Mouse (Mus musculus): ENCODE data around the gene Chac1. TPM values are rescaled to one million over a fixed set of nuclear protein-coding genes. Genes with fewer than 3 reads are reported as not detected.

Chac1 gene
- polyA plus RNA-seq, 1 experiment = 3.1 TPM

GRCm38 (mm10) chr2:119388266-119388665 is 37.2 kb downstream of the Chac1 start:
- TF ChIP-seq GATA1 (IDR thresholded peaks at IDR 0.05; ENCODE audit: low read length) (no peak), TAL1 (IDR thresholded peaks at IDR 0.05; ENCODE audit: low read length) (no peak)

GRCm38 (mm10) chr2:119389992-119390391 is 39.0 kb downstream of the Chac1 start:
- Histone ChIP-seq H3K27me3 (ENCODE audit: control insufficient read depth) (no peaks in the 10 kb centered on the region), H3K36me3 (ENCODE audit: control insufficient read depth) (peaks cover 57% of the 10 kb centered on the region), H3K4me3 (replicated peaks) (no peak overlapping the region), H3K4me1 (ENCODE audit: control insufficient read depth) (no peaks in the 10 kb centered on the region), H3K9me3 (ENCODE audit: control insufficient read depth, low read length) (no peaks in the 10 kb centered on the region)
- TF ChIP-seq TAL1 (IDR thresholded peaks at IDR 0.05; ENCODE audit: low read length) = no peak
- no peak for TF ChIP-seq GATA1 (IDR thresholded peaks at IDR 0.05; ENCODE audit: low read length)

More at GRCm38 (mm10) chr2:119388266-119388665, 37.2 kb downstream of the Chac1 start:
- H3K27me3 ChIP-seq (ENCODE audit: control insufficient read depth) = no peaks in the 10 kb centered on the region
- H3K36me3 ChIP-seq (ENCODE audit: control insufficient read depth) = peaks cover 55% of the 10 kb centered on the region
- no peak overlapping the region for H3K4me3 ChIP-seq (replicated peaks)
- no peaks in the 10 kb centered on the region for H3K9me3 ChIP-seq (ENCODE audit: control insufficient read depth, low read length)
- H3K4me1 ChIP-seq (ENCODE audit: control insufficient read depth) = no peaks in the 10 kb centered on the region

GRCm38 (mm10) chr2:119398252-119398651 is 47.2 kb downstream of the Chac1 start:
- no peaks in the 10 kb centered on the region for H3K9me3 ChIP-seq (ENCODE audit: control insufficient read depth, low read length)
- H3K4me1 ChIP-seq (ENCODE audit: control insufficient read depth) = no peaks in the 10 kb centered on the region
- H3K27me3 ChIP-seq (ENCODE audit: control insufficient read depth) = no peaks in the 10 kb centered on the region
- TF ChIP-seq GATA1 (IDR thresholded peaks at IDR 0.05; ENCODE audit: low read length) (no peak), TAL1 (IDR thresholded peaks at IDR 0.05; ENCODE audit: low read length) (no peak)
- no peak overlapping the region for H3K4me3 ChIP-seq (replicated peaks)
- peaks cover 61% of the 10 kb centered on the region for H3K36me3 ChIP-seq (ENCODE audit: control insufficient read depth)

- TF ChIP-seq TAL1 (IDR thresholded peaks at IDR 0.05; ENCODE audit: low read length) = no peak
- no peak for TF ChIP-seq GATA1 (IDR thresholded peaks at IDR 0.05; ENCODE audit: low read length)
- H3K4me3 ChIP-seq (replicated peaks) = no peak overlapping the region
- peaks cover 58% of the 10 kb centered on the region for H3K36me3 ChIP-seq (ENCODE audit: control insufficient read depth)
- no peaks in the 10 kb centered on the region for H3K4me1 ChIP-seq (ENCODE audit: control insufficient read depth)
- no peaks in the 10 kb centered on the region for H3K9me3 ChIP-seq (ENCODE audit: control insufficient read depth, low read length)
- no peaks in the 10 kb centered on the region for H3K27me3 ChIP-seq (ENCODE audit: control insufficient read depth)
Measured at GRCm38 (mm10) chr2:119398665-119399064, 47.6 kb downstream of the Chac1 start.

GRCm38 (mm10) chr2:119399313-119399712 is 48.3 kb downstream of the Chac1 start:
- Histone ChIP-seq H3K27me3 (ENCODE audit: control insufficient read depth) (no peaks in the 10 kb centered on the region), H3K4me1 (ENCODE audit: control insufficient read depth) (no peaks in the 10 kb centered on the region), H3K36me3 (ENCODE audit: control insufficient read depth) (peaks cover 54% of the 10 kb centered on the region), H3K9me3 (ENCODE audit: control insufficient read depth, low read length) (no peaks in the 10 kb centered on the region), H3K4me3 (replicated peaks) (no peak overlapping the region)
- no peak for TF ChIP-seq TAL1 (IDR thresholded peaks at IDR 0.05; ENCODE audit: low read length)
- TF ChIP-seq GATA1 (IDR thresholded peaks at IDR 0.05; ENCODE audit: low read length) = no peak

Other genes starting within 250 kb of the Chac1 start
- gene Rad51, start 238.4 kb upstream of the Chac1 start, polyA plus RNA-seq (2012) = 2.7 and 4.3 TPM in 2 replicates
- gene Rmdn3, start 194.2 kb upstream of the Chac1 start, polyA plus RNA-seq (2012) = 4.4 and 6.3 TPM in 2 replicates
- gene Gchfr, start 183.5 kb upstream of the Chac1 start, polyA plus RNA-seq (2012) = 0.20 and 0.22 TPM in 2 replicates
- gene Gm14137, start 176.7 kb upstream of the Chac1 start, polyA plus RNA-seq (2012) = not detected in 2 replicates
- gene Zfyve19, start 142.6 kb upstream of the Chac1 start, polyA plus RNA-seq (2012) = 1.1 and 1.9 TPM in 2 replicates
- gene Dnajc17, start 142.4 kb upstream of the Chac1 start, polyA plus RNA-seq (2012) = 3.9 and 5.5 TPM in 2 replicates
- not detected in 2 replicates for gene Ppp1r14d, start 121.3 kb upstream of the Chac1 start, polyA plus RNA-seq (2012)
- gene Spint1, start 113.9 kb upstream of the Chac1 start, polyA plus RNA-seq (2012) = 0.02 TPM in 1 of 2 replicates, not detected in the other
- not detected in 2 replicates for gene Rhov, start 80.0 kb upstream of the Chac1 start, polyA plus RNA-seq (2012)
- gene Vps18, start 62.5 kb upstream of the Chac1 start, polyA plus RNA-seq (2012) = 0.60 and 0.73 TPM in 2 replicates
- 0.04 and 0.05 TPM in 2 replicates for gene Dll4, start 25.4 kb upstream of the Chac1 start, polyA plus RNA-seq (2012)
- gene Ino80, start 126.5 kb downstream of the Chac1 start, polyA plus RNA-seq (2012) = 0.22 and 0.26 TPM in 2 replicates
- gene Exd1, start 196.4 kb downstream of the Chac1 start, polyA plus RNA-seq (2012) = not detected in 2 replicates
- gene Chp1, start 196.5 kb downstream of the Chac1 start, polyA plus RNA-seq (2012) = 2.0 and 2.3 TPM in 2 replicates

Data from erythroblast, embryonic 14.5 days (primary cell).